Mouse (Mus musculus) retina, postnatal 1 day (tissue): Measurements from ENCODE around the gene Ankrd23.
A peak's percentile ranks its signal among the peaks of the same experiment; 100 is the strongest.

Experiments
- DNase-seq: peaks from one replicate; pipeline ENCODE4 v3.0.0-alpha.2; 2012

The Ankrd23 gene

GRCm38 (mm10) chr1:36512966-36513280 lies 23.8 kb downstream of the Ankrd23 start:
- DNase-seq = no peak

GRCm38 (mm10) chr1:36512089-36512965 lies 24.4 kb downstream of the Ankrd23 start:
- DNase-seq = peak; percentile 64

GRCm38 (mm10) chr1:36511289-36512021 lies 25.2 kb downstream of the Ankrd23 start, which contains the start of gene Cnnm3:
TSS of gene Cnnm3 (plus strand) at chr1:36511867.
- DNase-seq = peak; percentile 99

GRCm38 (mm10) chr1:36508238-36508637 lies 28.4 kb downstream of the Ankrd23 start:
- no peak for DNase-seq

GRCm38 (mm10) chr1:36501261-36501660 lies 35.4 kb downstream of the Ankrd23 start:
- DNase-seq = peak; percentile 81

GRCm38 (mm10) chr1:36497312-36497711 lies 39.4 kb downstream of the Ankrd23 start:
- DNase-seq = no peak

- DNase-seq = peak; percentile 31
Measured at GRCm38 (mm10) chr1:36496719-36497118, 40.0 kb downstream of the Ankrd23 start.

- no peak for DNase-seq
Measured at GRCm38 (mm10) chr1:36493299-36493698, 43.4 kb downstream of the Ankrd23 start.

- peak; percentile 83 for DNase-seq
Measured at GRCm38 (mm10) chr1:36492416-36493139, 44.1 kb downstream of the Ankrd23 start.

GRCm38 (mm10) chr1:36489661-36490060 lies 47.0 kb downstream of the Ankrd23 start:
- DNase-seq = no peak

GRCm38 (mm10) chr1:36487111-36487510 lies 49.6 kb downstream of the Ankrd23 start:
- no peak for DNase-seq

- no peak for DNase-seq
Measured at GRCm38 (mm10) chr1:36485080-36485479, 51.6 kb downstream of the Ankrd23 start.

GRCm38 (mm10) chr1:36483825-36484224 lies 52.9 kb downstream of the Ankrd23 start:
- DNase-seq = no peak
